Mouse (Mus musculus) gonadal fat pad, adult 2 months (tissue): ENCODE measurements around the gene Olfr1388. TPM values are rescaled to one million over a fixed set of nuclear protein-coding genes. Genes with fewer than 3 reads are reported as not detected.
"Not testable (repeated sequence)": the region's sequence is repeated elsewhere in the genome, so short reads cannot be mapped to it uniquely, and the experiment has no call there.

Source experiments
- DNase-seq: peaks from one replicate; pipeline ENCODE4 v3.0.0-alpha.2; 2012; ENCODE audit warnings: low read depth
- polyA plus RNA-seq: library from polyadenylated mRNA; depleted of rRNA; stranded (reverse); fragments of >200 nt; gene quantifications from 2 replicates; pipeline ENCODE4 v1.2.3, GENCODE M21; 2012; rRNA removed

Olfr1388 gene
- polyA plus RNA-seq = 0.63 and 1.9 TPM in 2 replicates

- no peak for DNase-seq
These were observed at the start of gene Olfr1388 for GRCm38 (mm10) chr11:49436411-49436810. Gene Olfr1388 (plus strand): TSS chr11:49436624.

GRCm38 (mm10) chr11:49392707-49393106 is 43.7 kb upstream of the Olfr1388 start:
- DNase-seq = not testable (repeated sequence)

GRCm38 (mm10) chr11:49406784-49407183 is 29.6 kb upstream of the Olfr1388 start:
- no peak for DNase-seq

GRCm38 (mm10) chr11:49410540-49410939 is 25.9 kb upstream of the Olfr1388 start:
- DNase-seq = no peak

GRCm38 (mm10) chr11:49422767-49423166 is 13.7 kb upstream of the Olfr1388 start, which contains the start of gene Olfr1389:
Gene Olfr1389 (plus strand): TSS chr11:49423067.
- DNase-seq = no peak

- DNase-seq = no peak
These were observed 11.0 kb upstream of the Olfr1388 start for GRCm38 (mm10) chr11:49425257-49425927.

GRCm38 (mm10) chr11:49429641-49430040 is 6.8 kb upstream of the Olfr1388 start:
- DNase-seq = no peak

- DNase-seq = no peak
These were observed 18.6 kb downstream of the Olfr1388 start, which contains the start of gene Olfr1387 for GRCm38 (mm10) chr11:49455043-49455442. Gene Olfr1387 (plus strand): TSS chr11:49455343.

- DNase-seq = not testable (repeated sequence)
These were observed 28.3 kb downstream of the Olfr1388 start, which contains the start of gene Olfr1386 for GRCm38 (mm10) chr11:49464746-49465145. Gene Olfr1386 (plus strand): TSS chr11:49465046.

GRCm38 (mm10) chr11:49485973-49486372 is 49.5 kb downstream of the Olfr1388 start:
- DNase-seq = no peak

GRCm38 (mm10) chr11:49488770-49489169 is 52.3 kb downstream of the Olfr1388 start, which contains the start of gene Olfr1385:
Gene Olfr1385 (plus strand): TSS chr11:49489070.
- DNase-seq = not testable (repeated sequence)

Other genes starting within 250 kb of the Olfr1388 start
- 14.9 and 19.2 TPM in 2 replicates for gene Btnl9, start 249.5 kb upstream of the Olfr1388 start, polyA plus RNA-seq
- 3.0 and 3.4 TPM in 2 replicates for gene Zfp62, start 233.3 kb upstream of the Olfr1388 start, polyA plus RNA-seq
- gene Mgat1, start 192.4 kb upstream of the Olfr1388 start, polyA plus RNA-seq = 113 and 126 TPM in 2 replicates
- gene Olfr1393, start 158.3 kb upstream of the Olfr1388 start, polyA plus RNA-seq = 0.09 and 0.11 TPM in 2 replicates
- 0.04 and 0.05 TPM in 2 replicates for gene Olfr1392, start 151.3 kb upstream of the Olfr1388 start, polyA plus RNA-seq
- not detected in 2 replicates for gene Olfr10, start 131.9 kb upstream of the Olfr1388 start, polyA plus RNA-seq
- not detected in 2 replicates for gene Olfr1391, start 113.9 kb upstream of the Olfr1388 start, polyA plus RNA-seq
- not detected in 2 replicates for gene Olfr1390, start 101.4 kb upstream of the Olfr1388 start, polyA plus RNA-seq
- gene Olfr1389, start 13.6 kb upstream of the Olfr1388 start, polyA plus RNA-seq = not detected in 2 replicates
- not detected in 2 replicates for gene Olfr1387, start 18.7 kb downstream of the Olfr1388 start, polyA plus RNA-seq
- gene Olfr1386, start 28.4 kb downstream of the Olfr1388 start, polyA plus RNA-seq = not detected in 2 replicates
- not detected in 2 replicates for gene Olfr1385, start 52.4 kb downstream of the Olfr1388 start, polyA plus RNA-seq
- not detected in 2 replicates for gene Olfr1384, start 70.1 kb downstream of the Olfr1388 start, polyA plus RNA-seq
- not detected in 2 replicates for gene Olfr1383, start 83.0 kb downstream of the Olfr1388 start, polyA plus RNA-seq
- not detected in 2 replicates for gene Olfr1382, start 91.6 kb downstream of the Olfr1388 start, polyA plus RNA-seq
- not detected in 2 replicates for gene Olfr1381, start 106.8 kb downstream of the Olfr1388 start, polyA plus RNA-seq
- gene Olfr1380, start 120.3 kb downstream of the Olfr1388 start, polyA plus RNA-seq = not detected in 2 replicates
- gene Flt4, start 172.6 kb downstream of the Olfr1388 start, polyA plus RNA-seq = 8.8 and 9.2 TPM in 2 replicates
- not detected in 2 replicates for gene Scgb3a1, start 227.0 kb downstream of the Olfr1388 start, polyA plus RNA-seq